Mouse (Mus musculus): ENCODE results near the gene Cln3. TPM values are rescaled to one million over a fixed set of nuclear protein-coding genes. Genes with fewer than 3 reads are reported as not detected.

Gene Cln3
- polyA plus RNA-seq, 1 experiment from 2014 or later, result 27.7 TPM

GRCm38 (mm10) chr7:126624774-126625173 is 39.2 kb upstream of the Cln3 start:
- no peak overlapping the region for H3K27ac ChIP-seq (replicated peaks; ENCODE audit: low read depth, low read length)
- WGBS, result 72% methylated on average over 16 of the region's 16 CpGs
- no peak overlapping the region for H3K9ac ChIP-seq (replicated peaks; ENCODE audit: low read length)
- H3K9me3 ChIP-seq (ENCODE audit: control insufficient read depth, low read length), result no peaks in the 10 kb centered on the region
- no peak for DNase-seq
- H3K36me3 ChIP-seq (ENCODE audit: control insufficient read depth, insufficient read depth, low read length), result no peaks in the 10 kb centered on the region
- no peak for ATAC-seq (ENCODE audit: low FRiP score, low TSS enrichment)
- no peaks in the 10 kb centered on the region for H3K27me3 ChIP-seq (ENCODE audit: control insufficient read depth, insufficient read depth, low read length)
- no peak overlapping the region for H3K4me2 ChIP-seq (ENCODE audit: low read length)
- no peak overlapping the region for H3K4me3 ChIP-seq (replicated peaks; ENCODE audit: low read depth, low read length)
- H3K4me1 ChIP-seq (ENCODE audit: control insufficient read depth, insufficient read depth, low read length), result no peaks in the 10 kb centered on the region

- no peaks in the 10 kb centered on the region for H3K36me3 ChIP-seq (ENCODE audit: control insufficient read depth, insufficient read depth, low read length)
- H3K4me2 ChIP-seq (ENCODE audit: low read length), result no peak overlapping the region
- H3K9me3 ChIP-seq (ENCODE audit: control insufficient read depth, low read length), result no peaks in the 10 kb centered on the region
- no peaks in the 10 kb centered on the region for H3K4me1 ChIP-seq (ENCODE audit: control insufficient read depth, insufficient read depth, low read length)
- H3K9ac ChIP-seq (replicated peaks; ENCODE audit: low read length), result no peak overlapping the region
- ATAC-seq (ENCODE audit: low FRiP score, low TSS enrichment) (no peak), DNase-seq (no peak)
- H3K27ac ChIP-seq (replicated peaks; ENCODE audit: low read depth, low read length), result no peak overlapping the region
- no peaks in the 10 kb centered on the region for H3K27me3 ChIP-seq (ENCODE audit: control insufficient read depth, insufficient read depth, low read length)
- no peak overlapping the region for H3K4me3 ChIP-seq (replicated peaks; ENCODE audit: low read depth, low read length)
- 90% methylated on average over 1 of the region's 1 CpGs for WGBS
Observed at GRCm38 (mm10) chr7:126623381-126623780, 37.8 kb upstream of the Cln3 start.

GRCm38 (mm10) chr7:126621452-126622359 is 36.1 kb upstream of the Cln3 start:
- Histone ChIP-seq H3K4me2 (ENCODE audit: low read length) (no peak overlapping the region), H3K4me3 (replicated peaks; ENCODE audit: low read depth, low read length) (no peak overlapping the region), H3K27me3 (ENCODE audit: control insufficient read depth, insufficient read depth, low read length) (no peaks in the 10 kb centered on the region), H3K27ac (replicated peaks; ENCODE audit: low read depth, low read length) (no peak overlapping the region), H3K36me3 (ENCODE audit: control insufficient read depth, insufficient read depth, low read length) (no peaks in the 10 kb centered on the region), H3K4me1 (ENCODE audit: control insufficient read depth, insufficient read depth, low read length) (no peaks in the 10 kb centered on the region), H3K9ac (replicated peaks; ENCODE audit: low read length) (no peak overlapping the region), H3K9me3 (ENCODE audit: control insufficient read depth, low read length) (no peaks in the 10 kb centered on the region)
- no peak for ATAC-seq (ENCODE audit: low FRiP score, low TSS enrichment)
- no peak for DNase-seq
- WGBS, result 91% methylated on average over 9 of the region's 9 CpGs

GRCm38 (mm10) chr7:126619559-126620275 is 34.1 kb upstream of the Cln3 start:
- Histone ChIP-seq H3K9me3 (ENCODE audit: control insufficient read depth, low read length) (no peaks in the 10 kb centered on the region), H3K27me3 (ENCODE audit: control insufficient read depth, insufficient read depth, low read length) (no peaks in the 10 kb centered on the region), H3K4me2 (ENCODE audit: low read length) (no peak overlapping the region), H3K27ac (replicated peaks; ENCODE audit: low read depth, low read length) (no peak overlapping the region), H3K4me1 (ENCODE audit: control insufficient read depth, insufficient read depth, low read length) (no peaks in the 10 kb centered on the region), H3K4me3 (replicated peaks; ENCODE audit: low read depth, low read length) (no peak overlapping the region), H3K9ac (replicated peaks; ENCODE audit: low read length) (no peak overlapping the region), H3K36me3 (ENCODE audit: control insufficient read depth, insufficient read depth, low read length) (no peaks in the 10 kb centered on the region)
- DNase-seq (no peak), ATAC-seq (ENCODE audit: low FRiP score, low TSS enrichment) (no peak)
- 86% methylated on average over 10 of the region's 10 CpGs for WGBS

GRCm38 (mm10) chr7:126616707-126617106 is 31.1 kb upstream of the Cln3 start:
- H3K36me3 ChIP-seq (ENCODE audit: control insufficient read depth, insufficient read depth, low read length), result no peaks in the 10 kb centered on the region
- H3K4me1 ChIP-seq (ENCODE audit: control insufficient read depth, insufficient read depth, low read length), result no peaks in the 10 kb centered on the region
- H3K9me3 ChIP-seq (ENCODE audit: control insufficient read depth, low read length), result no peaks in the 10 kb centered on the region
- ATAC-seq (ENCODE audit: low FRiP score, low TSS enrichment) (no peak), DNase-seq (no peak)
- H3K9ac ChIP-seq (replicated peaks; ENCODE audit: low read length), result no peak overlapping the region
- no peak overlapping the region for H3K4me2 ChIP-seq (ENCODE audit: low read length)
- no peaks in the 10 kb centered on the region for H3K27me3 ChIP-seq (ENCODE audit: control insufficient read depth, insufficient read depth, low read length)
- 71% methylated on average over 3 of the region's 3 CpGs for WGBS
- H3K27ac ChIP-seq (replicated peaks; ENCODE audit: low read depth, low read length), result no peak overlapping the region
- no peak overlapping the region for H3K4me3 ChIP-seq (replicated peaks; ENCODE audit: low read depth, low read length)

GRCm38 (mm10) chr7:126612736-126613135 is 27.1 kb upstream of the Cln3 start:
- no peaks in the 10 kb centered on the region for H3K9me3 ChIP-seq (ENCODE audit: control insufficient read depth, low read length)
- H3K27ac ChIP-seq (replicated peaks; ENCODE audit: low read depth, low read length), result no peak overlapping the region
- no peaks in the 10 kb centered on the region for H3K36me3 ChIP-seq (ENCODE audit: control insufficient read depth, insufficient read depth, low read length)
- H3K27me3 ChIP-seq (ENCODE audit: control insufficient read depth, insufficient read depth, low read length), result no peaks in the 10 kb centered on the region
- no peak overlapping the region for H3K4me3 ChIP-seq (replicated peaks; ENCODE audit: low read depth, low read length)
- WGBS, result 84% methylated on average over 3 of the region's 3 CpGs
- H3K9ac ChIP-seq (replicated peaks; ENCODE audit: low read length), result no peak overlapping the region
- no peak for DNase-seq
- H3K4me2 ChIP-seq (ENCODE audit: low read length), result no peak overlapping the region
- ATAC-seq (ENCODE audit: low FRiP score, low TSS enrichment), result no peak
- no peaks in the 10 kb centered on the region for H3K4me1 ChIP-seq (ENCODE audit: control insufficient read depth, insufficient read depth, low read length)

- 84% methylated on average over 5 of the region's 5 CpGs for WGBS
- no peak for DNase-seq
- H3K27me3 ChIP-seq (ENCODE audit: control insufficient read depth, insufficient read depth, low read length), result no peaks in the 10 kb centered on the region
Observed at GRCm38 (mm10) chr7:126607796-126608195, 22.2 kb upstream of the Cln3 start.

GRCm38 (mm10) chr7:126607064-126607463 is 21.4 kb upstream of the Cln3 start:
- H3K4me2 ChIP-seq (ENCODE audit: low read length), result no peak overlapping the region
- no peaks in the 10 kb centered on the region for H3K9me3 ChIP-seq (ENCODE audit: control insufficient read depth, low read length)
- H3K9ac ChIP-seq (replicated peaks; ENCODE audit: low read length), result no peak overlapping the region
- H3K4me1 ChIP-seq (ENCODE audit: control insufficient read depth, insufficient read depth, low read length), result no peaks in the 10 kb centered on the region
- H3K4me3 ChIP-seq (replicated peaks; ENCODE audit: low read depth, low read length), result no peak overlapping the region
- no peak overlapping the region for H3K27ac ChIP-seq (replicated peaks; ENCODE audit: low read depth, low read length)
- no peaks in the 10 kb centered on the region for H3K27me3 ChIP-seq (ENCODE audit: control insufficient read depth, insufficient read depth, low read length)
- WGBS, result 80% methylated on average over 3 of the region's 3 CpGs
- H3K36me3 ChIP-seq (ENCODE audit: control insufficient read depth, insufficient read depth, low read length), result no peaks in the 10 kb centered on the region
- ATAC-seq (ENCODE audit: low FRiP score, low TSS enrichment) (no peak), DNase-seq (no peak)

More at GRCm38 (mm10) chr7:126607796-126608195, 22.2 kb upstream of the Cln3 start:
- no peak overlapping the region for H3K27ac ChIP-seq (replicated peaks; ENCODE audit: low read depth, low read length)
- no peak for ATAC-seq (ENCODE audit: low FRiP score, low TSS enrichment)
- H3K9me3 ChIP-seq (ENCODE audit: control insufficient read depth, low read length), result no peaks in the 10 kb centered on the region
- no peak overlapping the region for H3K9ac ChIP-seq (replicated peaks; ENCODE audit: low read length)
- H3K36me3 ChIP-seq (ENCODE audit: control insufficient read depth, insufficient read depth, low read length), result no peaks in the 10 kb centered on the region
- no peak overlapping the region for H3K4me3 ChIP-seq (replicated peaks; ENCODE audit: low read depth, low read length)
- H3K4me2 ChIP-seq (ENCODE audit: low read length), result no peak overlapping the region
- H3K4me1 ChIP-seq (ENCODE audit: control insufficient read depth, insufficient read depth, low read length), result no peaks in the 10 kb centered on the region
